Mouse (Mus musculus) CH12.LX (cell line): Measurements from ENCODE around the gene Gm16434.
"Not testable (repeated sequence)": the region's sequence is repeated elsewhere in the genome, so short reads cannot be mapped to it uniquely, and the experiment has no call there.

Experiments used
- ETS1 ChIP-seq: conservative IDR thresholded peaks from 2 replicates; pipeline ENCODE4 v1.6.1; 2012; ENCODE audit warnings: low read depth, mild to moderate bottlenecking, inconsistent platforms, low read length, improper control_type of control experiment, moderate library complexity
- HCFC1 ChIP-seq: IDR thresholded peaks from 2 replicates; pipeline ENCODE4 v1.6.1; 2012; ENCODE audit warnings: low read depth, mild to moderate bottlenecking, inconsistent platforms, low read length, improper control_type of control experiment
- MAX ChIP-seq: IDR thresholded peaks from 2 replicates; pipeline ENCODE4 v1.6.1; 2011; ENCODE audit warnings: low read length, improper control_type of control experiment
- MEF2A ChIP-seq: IDR thresholded peaks from 2 replicates; pipeline ENCODE4 v1.6.1; 2014; ENCODE audit warnings: low read depth, mild to moderate bottlenecking, inconsistent platforms, low read length, improper control_type of control experiment, borderline replicate concordance
- POLR2A ChIP-seq: IDR thresholded peaks from 2 replicates; pipeline ENCODE4 v1.6.1; 2011; ENCODE audit warnings: low read depth, mild to moderate bottlenecking, improper control_type of control experiment, low read length

- TF ChIP-seq HCFC1, ETS1, MEF2A, MAX, POLR2A: not testable (repeated sequence)
These were observed 49.2 kb upstream of the Gm16434 start for GRCm38 (mm10) chr14:7243498-7243897.
